Mouse (Mus musculus) retina, adult 2 months (tissue): ENCODE measurements around the gene Morf4l1.
"Not testable (repeated sequence)": the region's sequence is repeated elsewhere in the genome, so short reads cannot be mapped to it uniquely, and the experiment has no call there.

Experiments
- DNase-seq: peaks from one replicate; pipeline ENCODE4 v3.0.0-alpha.2; 2012; ENCODE audit warnings: low read depth, low spot score

Morf4l1 gene

GRCm38 (mm10) chr9:90060932-90061331 lies 53.6 kb downstream of the Morf4l1 start:
- not testable (repeated sequence) for DNase-seq

DNA sequence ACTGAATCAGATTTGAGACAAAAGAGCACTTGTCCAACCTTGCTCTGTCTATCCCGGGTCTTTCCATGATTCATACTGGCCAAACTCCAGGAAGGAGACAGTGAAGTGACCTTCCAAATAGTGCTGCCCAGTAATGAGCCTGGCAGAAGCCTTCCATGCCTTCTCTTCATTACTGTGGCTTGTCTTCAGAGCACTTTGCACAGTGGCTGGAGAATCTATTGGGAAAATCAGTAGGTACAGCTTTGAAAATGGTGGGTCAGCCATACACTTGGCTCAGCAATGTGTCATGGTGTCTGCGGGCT lies 54.0 kb downstream of the Morf4l1 start:
- no peak for DNase-seq

DNA sequence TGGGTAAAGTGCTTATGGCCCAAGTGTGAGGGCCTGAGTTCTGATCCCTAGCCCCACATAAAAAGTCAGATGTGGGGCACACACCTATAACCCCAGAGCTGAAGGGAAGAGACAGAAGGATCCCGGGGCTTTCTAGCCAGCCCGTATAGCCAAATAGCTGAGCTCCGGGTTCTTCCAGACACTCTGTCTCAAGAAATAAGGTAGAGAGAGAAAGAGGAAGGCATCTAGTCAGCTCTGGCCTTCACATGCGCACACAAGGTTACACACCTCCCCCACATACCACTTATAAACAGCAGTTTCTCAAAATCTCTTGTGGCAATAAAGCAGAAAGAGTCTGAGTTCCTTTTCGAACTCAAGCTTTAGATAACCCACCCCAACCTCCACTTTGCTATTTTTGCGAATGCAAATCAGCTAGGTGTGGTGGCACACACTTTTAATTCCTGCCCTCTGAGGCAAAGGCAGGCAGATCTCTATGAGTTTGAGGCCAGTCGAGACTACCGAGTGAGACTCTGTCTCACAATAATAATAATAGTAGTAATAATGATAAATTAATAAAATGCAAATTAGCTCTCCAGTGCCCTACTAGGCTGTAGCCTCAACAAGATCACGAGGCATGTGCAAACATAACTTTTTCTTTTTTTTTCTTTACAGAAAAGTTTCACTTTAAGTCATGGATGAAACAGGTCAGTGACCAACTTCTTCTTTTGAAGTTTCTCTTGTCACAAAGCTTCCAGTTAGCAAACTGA lies 54.6 kb downstream of the Morf4l1 start:
- no peak for DNase-seq

- no peak for DNase-seq
Observed at GRCm38 (mm10) chr9:90056716-90057115, 57.9 kb downstream of the Morf4l1 start.

GRCm38 (mm10) chr9:90055911-90056310 lies 58.7 kb downstream of the Morf4l1 start:
- no peak for DNase-seq

GRCm38 (mm10) chr9:90055409-90055808 lies 59.2 kb downstream of the Morf4l1 start:
- DNase-seq = no peak

GRCm38 (mm10) chr9:90054371-90055145 lies 60.0 kb downstream of the Morf4l1 start:
- no peak for DNase-seq

DNA sequence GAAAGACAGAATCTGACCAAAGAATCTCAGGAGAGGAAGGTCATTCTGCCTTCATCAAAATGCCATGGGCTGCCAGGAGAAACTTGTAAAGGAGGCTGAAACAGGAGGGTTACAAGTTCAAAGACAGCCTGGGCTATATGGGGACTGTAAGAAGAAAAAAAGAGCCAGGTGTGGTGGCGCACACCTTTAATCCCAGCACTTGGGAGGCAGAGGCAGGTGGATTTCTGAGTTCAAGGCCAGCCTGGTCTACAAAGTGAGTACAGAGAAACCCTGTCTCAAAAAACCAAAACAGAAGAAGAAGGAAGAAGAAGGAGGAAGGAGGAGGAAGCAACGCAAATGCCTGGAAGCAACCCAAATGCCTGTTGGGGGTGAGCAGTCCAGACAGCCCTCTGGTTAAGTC lies 60.7 kb downstream of the Morf4l1 start, which contains the start of gene Ctsh:
Gene Ctsh (plus strand): TSS at position 301 of the 400 bp plus-strand sequence.
- DNase-seq = no peak

DNA sequence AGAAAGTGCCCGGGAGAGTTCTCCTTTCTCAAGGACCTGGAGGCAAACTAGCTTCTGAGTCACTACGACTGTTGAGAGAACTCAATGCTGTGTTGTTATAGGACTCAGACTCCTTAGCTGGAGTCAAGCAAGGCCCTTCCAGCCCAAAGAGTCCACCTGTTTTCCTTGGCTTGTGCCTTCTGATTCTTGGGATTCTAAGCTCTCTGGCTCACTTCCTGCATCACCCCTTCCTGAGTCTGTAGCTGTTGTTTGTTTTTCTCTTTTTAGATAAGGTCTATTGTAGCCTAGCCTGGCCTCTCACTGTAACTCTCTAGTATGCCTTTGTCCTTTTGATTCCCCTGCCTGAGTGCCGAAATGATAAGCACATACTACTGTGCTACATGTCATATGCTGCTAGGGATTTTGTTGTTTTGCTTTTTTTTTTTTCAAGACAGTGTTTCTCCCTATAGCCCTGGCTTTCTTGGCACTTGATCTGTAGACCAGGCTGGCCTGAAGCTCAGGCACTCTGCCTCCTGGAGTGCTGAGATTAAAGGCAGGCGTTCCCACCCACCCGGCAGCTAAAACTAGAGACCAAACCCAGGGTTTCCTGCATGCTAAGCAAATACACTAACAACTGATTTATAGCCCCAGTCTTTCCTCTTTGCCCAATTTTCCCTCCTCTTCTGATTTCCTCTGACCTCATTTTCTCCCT lies 66.5 kb downstream of the Morf4l1 start:
- DNase-seq = no peak

DNA sequence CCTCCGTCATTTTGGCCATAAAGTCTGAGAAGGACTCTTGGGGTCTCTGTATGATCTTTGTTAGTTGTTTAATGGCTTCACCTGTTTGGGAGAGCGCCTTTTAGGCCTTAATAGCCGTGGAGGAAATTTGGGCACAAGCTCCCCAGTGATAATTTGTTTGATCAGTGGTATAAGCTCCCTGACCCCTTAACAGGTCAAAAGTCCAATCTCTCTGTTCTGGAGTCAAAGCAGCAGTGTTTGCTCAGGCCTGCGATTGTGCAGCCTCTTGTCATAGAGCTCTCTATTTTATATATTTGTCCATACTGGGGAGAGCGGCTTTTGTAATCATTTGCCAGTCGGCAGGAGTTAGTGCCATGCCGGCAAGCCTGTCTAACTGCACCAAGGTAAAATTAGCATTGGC lies 69.4 kb downstream of the Morf4l1 start:
- DNase-seq = no peak

DNA sequence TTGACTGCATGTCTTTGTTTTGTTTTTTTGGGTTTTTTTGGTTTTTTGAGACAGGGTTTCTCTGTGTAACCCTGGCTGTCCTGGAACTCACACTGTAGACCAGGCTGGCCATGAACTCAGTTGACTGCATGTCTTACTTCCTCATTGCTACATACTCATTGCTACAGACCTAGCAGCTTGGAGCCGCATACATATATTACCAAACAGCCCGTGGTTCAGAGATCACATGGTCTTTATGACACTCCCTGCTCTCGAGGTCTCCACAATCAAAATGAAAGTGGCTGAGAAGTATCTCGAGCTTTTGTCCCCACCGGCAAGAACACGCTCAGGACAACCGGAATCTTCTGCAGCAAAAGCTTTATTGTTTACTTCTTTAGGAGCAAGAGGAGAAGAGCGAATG lies 71.7 kb downstream of the Morf4l1 start:
- not testable (repeated sequence) for DNase-seq
